Mouse (Mus musculus) myocyte (in vitro differentiated cells): Measurements from ENCODE around the gene Eif4g3. TPM values are rescaled to one million over a fixed set of nuclear protein-coding genes. Genes with fewer than 3 reads are reported as not detected.

ENCODE experiments used
- H3K27me3 ChIP-seq: one replicate; pipeline ENCODE4 v1.6.1; 2011; ENCODE audit not compliant: control insufficient read depth, insufficient read depth, insufficient read length
- H3K36me3 ChIP-seq: one replicate; pipeline ENCODE4 v1.6.1; 2011; ENCODE audit not compliant: control insufficient read depth, insufficient read depth
- H3K4me2 ChIP-seq: one replicate; pipeline ENCODE4 v1.6.1; 2011; ENCODE audit warnings: low read depth, control low read depth
- H3K4me3 ChIP-seq: one replicate; pipeline ENCODE4 v1.5.1; 2011; ENCODE audit warnings: mild to moderate bottlenecking, control low read depth, moderate library complexity
- H3K79me2 ChIP-seq: one replicate; pipeline ENCODE4 v1.6.1; 2011; ENCODE audit not compliant: control insufficient read depth, insufficient read depth
- H3ac ChIP-seq: one replicate; pipeline ENCODE4 v1.6.1; 2011; ENCODE audit not compliant: control insufficient read depth, insufficient read length
- CEBPB ChIP-seq: IDR thresholded peaks from 2 replicates; pipeline ENCODE4 v1.6.1; 2011; ENCODE audit warnings: mild to moderate bottlenecking, moderate library complexity; ENCODE audit not compliant: poor library complexity, insufficient read depth, severe bottlenecking
- E2F4 ChIP-seq: IDR thresholded peaks from one replicate; pipeline ENCODE4 v1.6.1; 2011; ENCODE audit warnings: mild to moderate bottlenecking, control low read depth, moderate library complexity; ENCODE audit not compliant: insufficient read depth
- MAX ChIP-seq: IDR thresholded peaks from one replicate; pipeline ENCODE4 v1.6.1; 2011; ENCODE audit warnings: low read depth, mild to moderate bottlenecking, control low read depth
- MYOD1 ChIP-seq, 3 experiments: IDR thresholded peaks; one replicate each; pipeline ENCODE4 v1.6.1; 2011; ENCODE audit warnings: control low read depth in 2 of 3, low read depth in 2 of 3, mild to moderate bottlenecking in 2 of 3, moderate library complexity in 1 of 3; ENCODE audit not compliant: insufficient read length in 2 of 3, control insufficient read depth in 1 of 3
- MYOG ChIP-seq, 3 experiments: IDR thresholded peaks; one replicate each; pipeline ENCODE4 v1.6.1; 2011; ENCODE audit warnings: control low read depth in 2 of 3, low read depth in 2 of 3, mild to moderate bottlenecking in 2 of 3; ENCODE audit not compliant: insufficient read length in 2 of 3, control insufficient read depth in 1 of 3, insufficient read depth in 1 of 3
- POLR2A ChIP-seq: IDR thresholded peaks from one replicate; pipeline ENCODE4 v1.6.1; 2011; ENCODE audit warnings: low read depth, mild to moderate bottlenecking, control low read depth, moderate library complexity; ENCODE audit not compliant: insufficient read length
- POLR2AphosphoS2 ChIP-seq: IDR thresholded peaks from one replicate; pipeline ENCODE4 v1.6.1; 2011; ENCODE audit warnings: low read depth, control low read depth; ENCODE audit not compliant: insufficient read length
- REST ChIP-seq: IDR thresholded peaks from one replicate; pipeline ENCODE4 v1.6.1; 2011; ENCODE audit warnings: mild to moderate bottlenecking, control low read depth, moderate library complexity; ENCODE audit not compliant: insufficient read depth, insufficient read length
- SRF ChIP-seq: IDR thresholded peaks from one replicate; pipeline ENCODE4 v1.6.1; 2011; ENCODE audit warnings: low read depth; ENCODE audit not compliant: control insufficient read depth, insufficient read length
- TCF12 ChIP-seq: IDR thresholded peaks from one replicate; pipeline ENCODE4 v1.6.1; 2011; ENCODE audit warnings: mild to moderate bottlenecking, control low read depth; ENCODE audit not compliant: poor library complexity, insufficient read depth, severe bottlenecking
- TCF3 ChIP-seq: IDR thresholded peaks from one replicate; pipeline ENCODE4 v1.6.1; 2011; ENCODE audit warnings: low read depth, control low read depth; ENCODE audit not compliant: insufficient read length
- USF1 ChIP-seq: IDR thresholded peaks from one replicate; pipeline ENCODE4 v1.6.1; 2011; ENCODE audit warnings: low read depth, mild to moderate bottlenecking, control low read depth, moderate library complexity
- polyA plus RNA-seq: library from polyadenylated mRNA; unstranded; fragments of >200 nt; fragmentation: generic; extraction: Trizol; gene quantifications from one replicate; pipeline ENCODE4 v1.2.1, GENCODE M21; 2012; ENCODE audit warnings: missing spikeins

Gene Eif4g3
- polyA plus RNA-seq, 1 experiment, result 32.9 TPM

DNA sequence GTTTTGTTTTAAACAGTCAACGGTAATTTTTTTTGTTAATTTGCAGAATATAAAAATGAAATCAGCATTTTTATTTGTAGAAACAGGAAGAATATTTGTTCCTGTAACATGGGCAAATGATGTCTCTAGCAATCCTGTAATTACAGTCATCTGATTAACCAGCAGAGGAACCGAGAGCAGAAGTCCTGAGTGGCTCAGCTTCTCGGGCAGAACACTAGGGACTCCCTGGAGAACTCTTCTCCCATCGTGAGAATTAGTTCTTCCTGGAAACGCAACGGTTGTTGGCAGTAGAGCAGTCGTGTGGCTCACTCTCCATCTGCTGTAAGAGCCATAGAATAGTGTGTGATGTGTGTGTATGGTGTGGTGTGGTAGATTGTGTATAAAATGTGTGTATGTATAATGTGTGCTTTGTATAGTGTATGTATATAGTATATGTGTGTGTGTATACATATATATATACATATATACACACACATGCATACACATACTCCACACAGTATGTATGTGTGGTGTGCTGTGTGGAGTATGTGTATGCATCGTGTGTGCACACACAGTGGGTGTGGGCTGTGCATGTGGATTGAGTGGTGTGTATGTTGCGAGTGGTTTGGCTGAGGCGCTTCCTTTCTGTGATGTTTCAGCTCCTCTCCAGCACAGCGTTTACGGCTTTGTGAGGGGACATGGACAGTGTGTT is 48.9 kb downstream of the Eif4g3 start:
- no peak overlapping the region for H3K4me3 ChIP-seq
- H3ac ChIP-seq, result no peak overlapping the region
- peak overlapping the region; percentile 62 for H3K4me2 ChIP-seq
- H3K27me3 ChIP-seq, result no peaks in the 10 kb centered on the region
- no peak for TF ChIP-seq TCF3
- no peak for TF ChIP-seq POLR2AphosphoS2
- TF ChIP-seq TCF12, result no peak
- no peak for TF ChIP-seq MAX
- TF ChIP-seq MYOD1 (IDR thresholded peaks at IDR 0.05; ENCODE audit: control insufficient read depth in 1 of 3, insufficient read length in 2 of 3, low read depth in 2 of 3), result no peak
- no peak for TF ChIP-seq CEBPB
- no peak for TF ChIP-seq REST
- no peak for TF ChIP-seq SRF
- no peak for TF ChIP-seq MYOG (IDR thresholded peaks at IDR 0.05; ENCODE audit: control insufficient read depth in 1 of 3, insufficient read depth in 1 of 3, insufficient read length in 2 of 3, low read depth in 2 of 3)
- TF ChIP-seq E2F4, result no peak
- H3K79me2 ChIP-seq, result peaks cover 33% of the 10 kb centered on the region
- peaks cover 6% of the 10 kb centered on the region for H3K36me3 ChIP-seq

GRCm38 (mm10) chr4:138042257-138042589 is 49.4 kb downstream of the Eif4g3 start:
- TF ChIP-seq MYOG (IDR thresholded peaks at IDR 0.05; ENCODE audit: control insufficient read depth in 1 of 3, insufficient read depth in 1 of 3, insufficient read length in 2 of 3, low read depth in 2 of 3), result no peak
- no peak for TF ChIP-seq REST
- TF ChIP-seq MYOD1 (IDR thresholded peaks at IDR 0.05; ENCODE audit: control insufficient read depth in 1 of 3, insufficient read length in 2 of 3, low read depth in 2 of 3), result no peak
- TF ChIP-seq TCF3, result no peak
- no peak for TF ChIP-seq SRF
- no peak for TF ChIP-seq POLR2A
- no peak for TF ChIP-seq POLR2AphosphoS2
- TF ChIP-seq MAX, result no peak
- no peak for TF ChIP-seq USF1
- TF ChIP-seq TCF12, result no peak
- TF ChIP-seq CEBPB, result no peak
- Histone ChIP-seq H3K27me3 (no peaks in the 10 kb centered on the region), H3ac (no peak overlapping the region), H3K79me2 (peaks cover 28% of the 10 kb centered on the region), H3K4me2 (peak overlapping the region; percentile 62), H3K4me3 (no peak overlapping the region), H3K36me3 (peaks cover 7% of the 10 kb centered on the region)

- Histone ChIP-seq H3K4me3 (no peak overlapping the region), H3ac (no peak overlapping the region), H3K27me3 (no peaks in the 10 kb centered on the region), H3K36me3 (peaks cover 9% of the 10 kb centered on the region), H3K79me2 (peaks cover 25% of the 10 kb centered on the region), H3K4me2 (peak overlapping the region; percentile 62)
- peak; percentile 24 to 82 (median 80) for TF ChIP-seq MYOD1 (IDR thresholded peaks at IDR 0.05; ENCODE audit: control insufficient read depth in 1 of 3, insufficient read length in 2 of 3, low read depth in 2 of 3)
- TF ChIP-seq REST, result no peak
- no peak for TF ChIP-seq USF1
- no peak for TF ChIP-seq POLR2A
- no peak for TF ChIP-seq TCF12
- TF ChIP-seq MAX, result no peak
- TF ChIP-seq TCF3, result no peak
- TF ChIP-seq E2F4, result no peak
- no peak for TF ChIP-seq CEBPB
- peak in 2 of 3 experiments; percentile 30 to 66 for TF ChIP-seq MYOG (IDR thresholded peaks at IDR 0.05; ENCODE audit: control insufficient read depth in 1 of 3, insufficient read depth in 1 of 3, insufficient read length in 2 of 3, low read depth in 2 of 3)
- TF ChIP-seq POLR2AphosphoS2, result no peak
Measured at GRCm38 (mm10) chr4:138042625-138043024, 49.8 kb downstream of the Eif4g3 start.

GRCm38 (mm10) chr4:138044841-138045500 is 52.1 kb downstream of the Eif4g3 start:
- Histone ChIP-seq H3K79me2 (peaks cover 10% of the 10 kb centered on the region), H3K4me3 (no peak overlapping the region), H3K27me3 (no peaks in the 10 kb centered on the region), H3K4me2 (no peak overlapping the region), H3K36me3 (peaks cover 14% of the 10 kb centered on the region), H3ac (no peak overlapping the region)
- TF ChIP-seq REST (no peak), TCF3 (no peak), MYOG (IDR thresholded peaks at IDR 0.05; ENCODE audit: control insufficient read depth in 1 of 3, insufficient read depth in 1 of 3, insufficient read length in 2 of 3, low read depth in 2 of 3) (no peak), CEBPB (no peak), MAX (no peak), USF1 (no peak), POLR2A (no peak), MYOD1 (IDR thresholded peaks at IDR 0.05; ENCODE audit: control insufficient read depth in 1 of 3, insufficient read length in 2 of 3, low read depth in 2 of 3) (no peak), SRF (no peak), E2F4 (no peak)
